Mouse (Mus musculus): ENCODE measurements at regions not wholly inside any gene's neighbourhood (a gene's known extent, or its start where the extent isn't known, plus 50 kb on each side); places are given as distances from the start of the nearest gene placed in this dataset.

DNA sequence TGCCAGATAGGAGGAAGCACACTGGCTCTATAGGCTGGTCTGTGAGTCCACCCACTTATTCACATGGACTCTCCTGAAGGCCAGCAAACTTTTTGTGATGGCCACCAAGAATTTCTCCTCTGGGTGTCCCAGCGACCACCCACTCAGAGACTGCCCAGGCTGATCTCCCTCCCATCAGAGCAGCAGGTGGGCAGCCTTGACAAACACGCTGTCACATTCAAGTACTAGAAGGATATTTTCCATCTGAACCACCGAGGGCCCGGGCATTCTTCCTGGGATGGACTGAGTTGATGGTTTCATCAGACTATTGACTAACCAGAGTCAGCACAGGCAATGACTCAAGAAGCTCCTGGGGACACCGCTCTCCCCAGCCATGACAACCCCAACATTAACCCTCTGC lies 196.5 kb upstream of the Sulf2 start:
- H3K9me3 ChIP-seq (ENCODE audit: control insufficient read depth, insufficient read depth, low read depth, low read length), result no peaks in the 10 kb centered on the region
- in situ Hi-C loops (cut with MboI; ENCODE audit: low sequenced_read_pairs in 2 of 2, unreplicated experiment in 2 of 2), result no loop called here

DNA sequence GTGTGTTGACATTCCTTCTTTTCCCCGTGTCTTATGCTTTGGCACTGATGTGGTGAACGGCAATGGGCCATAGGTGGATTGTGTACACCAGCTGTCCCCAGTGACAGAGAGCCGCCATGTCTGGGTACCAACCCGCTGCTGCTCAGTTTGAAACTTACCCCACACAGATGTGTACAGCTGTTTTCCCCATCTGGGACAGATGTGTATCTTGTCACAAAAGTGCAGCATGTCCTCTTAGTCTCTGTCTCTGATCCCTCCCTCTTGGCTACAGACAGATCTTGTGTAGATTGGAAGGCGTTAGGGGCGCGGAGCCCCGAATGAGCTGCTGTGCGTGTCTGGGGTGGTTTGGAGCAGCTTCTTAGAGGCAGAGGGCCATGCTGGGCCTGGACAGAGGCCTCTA lies 196.1 kb upstream of the Sulf2 start:
- Histone ChIP-seq H3K27ac (ENCODE audit: insufficient read depth, low read depth, low read length, poor library complexity, severe bottlenecking) (no peak overlapping the region; the same call in 1 of the 2 replicates), H3K4me3 (ENCODE audit: insufficient read depth in 1 of 2, low read depth in 1 of 2, low read length in 2 of 2, poor library complexity in 1 of 2, severe bottlenecking in 1 of 2) (no peak overlapping the region; a peak in 1 of 4 replicates), H3K9me3 (ENCODE audit: control insufficient read depth, insufficient read depth, low read depth, low read length) (no peaks in the 10 kb centered on the region), H3K9ac (ENCODE audit: insufficient read depth, low read depth, low read length, poor library complexity, severe bottlenecking) (0 out of 2 replicates have a peak overlapping the region, but pooled peaks have one; percentile 3), H3K4me1 (ENCODE audit: control insufficient read depth in 2 of 2, insufficient read depth in 2 of 2, low read length in 2 of 2, poor library complexity in 1 of 2) (no peaks in the 10 kb centered on the region), H3K36me3 (ENCODE audit: control insufficient read depth, insufficient read depth, low read length, poor library complexity, severe bottlenecking) (no peaks in the 10 kb centered on the region)
- in situ Hi-C loops (cut with MboI; ENCODE audit: low sequenced_read_pairs in 2 of 2, unreplicated experiment in 2 of 2), result no loop called here
- no peak for TF ChIP-seq ZNF384 (IDR thresholded peaks at IDR 0.05; ENCODE audit: low read depth, low read length)
- no peak for TF ChIP-seq HCFC1 (IDR thresholded peaks at IDR 0.05; ENCODE audit: borderline replicate concordance, insufficient read depth, low read length)
- TF ChIP-seq ZC3H11A (IDR thresholded peaks at IDR 0.05; ENCODE audit: borderline replicate concordance, low read depth, low read length), result no peak
- no peak for DNase-seq (ENCODE audit: low read depth, low spot score)

More for the DNA sequence above, 196.5 kb upstream of the Sulf2 start:
- Histone ChIP-seq H3K9ac (ENCODE audit: insufficient read depth, low read depth, low read length, poor library complexity, severe bottlenecking) (no peak overlapping the region), H3K4me1 (ENCODE audit: control insufficient read depth in 2 of 2, insufficient read depth in 2 of 2, low read length in 2 of 2, poor library complexity in 1 of 2) (no peaks in the 10 kb centered on the region), H3K36me3 (ENCODE audit: control insufficient read depth, insufficient read depth, low read length, poor library complexity, severe bottlenecking) (no peaks in the 10 kb centered on the region), H3K27ac (ENCODE audit: insufficient read depth, low read depth, low read length, poor library complexity, severe bottlenecking) (no peak overlapping the region; the same call in 1 of the 2 replicates), H3K4me3 (ENCODE audit: insufficient read depth in 1 of 2, low read depth in 1 of 2, low read length in 2 of 2, poor library complexity in 1 of 2, severe bottlenecking in 1 of 2) (no peak overlapping the region)
- TF ChIP-seq ZC3H11A (IDR thresholded peaks at IDR 0.05; ENCODE audit: borderline replicate concordance, low read depth, low read length) (no peak), CHD2 (IDR thresholded peaks at IDR 0.05; ENCODE audit: low read depth, low read length) (no peak), ZNF384 (IDR thresholded peaks at IDR 0.05; ENCODE audit: low read depth, low read length) (no peak), MAFK (IDR thresholded peaks at IDR 0.05; ENCODE audit: insufficient read depth, low read depth, low read length) (no peak), HCFC1 (IDR thresholded peaks at IDR 0.05; ENCODE audit: borderline replicate concordance, insufficient read depth, low read length) (no peak)
- DNase-seq (ENCODE audit: low read depth, low spot score), result no peak

DNA sequence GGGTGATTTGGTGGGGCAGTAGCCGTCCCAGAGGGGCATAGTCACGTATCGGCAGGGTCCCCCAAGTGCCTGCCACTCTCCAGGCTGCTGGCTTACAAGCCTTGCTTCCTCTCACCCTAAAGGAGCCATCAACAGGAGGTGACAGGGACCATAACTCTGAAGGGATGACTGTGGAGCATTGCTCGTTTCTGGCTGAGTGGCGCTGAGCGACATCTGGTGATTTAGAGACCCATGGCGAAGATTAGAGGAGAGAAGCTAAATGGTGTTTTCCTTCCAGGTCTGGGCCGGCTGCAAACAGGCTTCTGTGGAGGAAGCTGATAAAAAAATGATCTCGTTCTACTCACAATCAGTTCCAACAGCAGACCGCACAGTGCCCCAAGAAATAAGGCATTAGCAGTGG lies 193.2 kb upstream of the Sulf2 start:
- Histone ChIP-seq H3K36me3 (ENCODE audit: control insufficient read depth, insufficient read depth, low read length, poor library complexity, severe bottlenecking) (no peaks in the 10 kb centered on the region), H3K4me1 (ENCODE audit: control insufficient read depth in 2 of 2, insufficient read depth in 2 of 2, low read length in 2 of 2, poor library complexity in 1 of 2) (no peaks in the 10 kb centered on the region), H3K9me3 (ENCODE audit: control insufficient read depth, insufficient read depth, low read depth, low read length) (no peaks in the 10 kb centered on the region), H3K9ac (ENCODE audit: insufficient read depth, low read depth, low read length, poor library complexity, severe bottlenecking) (no peak overlapping the region), H3K27ac (ENCODE audit: insufficient read depth, low read depth, low read length, poor library complexity, severe bottlenecking) (no peak overlapping the region), H3K4me3 (ENCODE audit: insufficient read depth in 1 of 2, low read depth in 1 of 2, low read length in 2 of 2, poor library complexity in 1 of 2, severe bottlenecking in 1 of 2) (no peak overlapping the region)
- DNase-seq (ENCODE audit: low read depth, low spot score), result no peak
- in situ Hi-C loops (cut with MboI; ENCODE audit: low sequenced_read_pairs in 2 of 2, unreplicated experiment in 2 of 2), result no loop called here
- no peak for TF ChIP-seq CHD2 (IDR thresholded peaks at IDR 0.05; ENCODE audit: low read depth, low read length)
- TF ChIP-seq MAFK (IDR thresholded peaks at IDR 0.05; ENCODE audit: insufficient read depth, low read depth, low read length), result no peak

DNA sequence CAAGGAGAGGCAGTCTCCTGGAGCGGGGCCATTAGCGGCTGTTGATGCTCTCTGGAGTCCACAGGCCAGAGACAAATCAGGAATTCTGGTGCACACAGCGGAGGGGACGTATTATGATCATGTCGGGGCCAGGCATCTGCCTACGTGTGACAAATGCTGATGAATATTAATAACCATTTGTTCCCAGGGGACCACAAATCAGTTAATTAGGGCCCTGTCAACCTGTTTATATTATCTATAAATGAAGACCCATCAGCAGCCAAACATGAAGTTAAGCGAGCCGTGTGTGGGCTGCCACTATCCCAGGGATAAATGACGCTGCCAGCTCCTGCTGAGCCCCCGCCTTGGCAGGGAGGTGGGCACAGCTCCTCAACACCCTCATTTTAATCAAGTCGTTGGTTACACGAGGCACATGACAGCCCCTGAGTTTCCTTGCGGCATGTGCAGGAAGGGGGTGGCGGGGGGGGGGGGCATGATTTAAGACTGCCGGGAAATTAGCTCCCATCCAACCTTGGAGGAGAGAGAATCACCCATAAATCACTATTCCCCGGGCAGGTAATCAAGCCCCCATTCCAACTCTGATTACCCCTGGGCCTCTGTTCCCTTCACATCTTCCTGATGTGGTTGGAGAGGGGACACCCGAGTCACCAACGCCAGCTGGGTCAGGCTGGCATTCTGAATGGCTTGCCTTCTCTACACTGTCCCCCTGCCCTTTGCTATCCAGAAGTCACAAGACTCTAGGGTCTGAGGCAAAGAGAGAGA lies 191.1 kb upstream of the Sulf2 start:
- Histone ChIP-seq H3K9ac (ENCODE audit: insufficient read depth, low read depth, low read length, poor library complexity, severe bottlenecking) (no peak overlapping the region), H3K4me1 (ENCODE audit: control insufficient read depth in 2 of 2, insufficient read depth in 2 of 2, low read length in 2 of 2, poor library complexity in 1 of 2) (no peaks in the 10 kb centered on the region), H3K27ac (ENCODE audit: insufficient read depth, low read depth, low read length, poor library complexity, severe bottlenecking) (no peak overlapping the region), H3K4me3 (ENCODE audit: insufficient read depth in 1 of 2, low read depth in 1 of 2, low read length in 2 of 2, poor library complexity in 1 of 2, severe bottlenecking in 1 of 2) (no peak overlapping the region), H3K36me3 (ENCODE audit: control insufficient read depth, insufficient read depth, low read length, poor library complexity, severe bottlenecking) (no peaks in the 10 kb centered on the region), H3K9me3 (ENCODE audit: control insufficient read depth, insufficient read depth, low read depth, low read length) (no peaks in the 10 kb centered on the region)
- TF ChIP-seq ZNF384 (IDR thresholded peaks at IDR 0.05; ENCODE audit: low read depth, low read length), result no peak
- no peak for TF ChIP-seq HCFC1 (IDR thresholded peaks at IDR 0.05; ENCODE audit: borderline replicate concordance, insufficient read depth, low read length)
- TF ChIP-seq MAFK (IDR thresholded peaks at IDR 0.05; ENCODE audit: insufficient read depth, low read depth, low read length), result no peak
- no peak for TF ChIP-seq CHD2 (IDR thresholded peaks at IDR 0.05; ENCODE audit: low read depth, low read length)
- no peak for TF ChIP-seq ZC3H11A (IDR thresholded peaks at IDR 0.05; ENCODE audit: borderline replicate concordance, low read depth, low read length)
- no peak for DNase-seq (ENCODE audit: low read depth, low spot score)
- in situ Hi-C loops (cut with MboI; ENCODE audit: low sequenced_read_pairs in 2 of 2, unreplicated experiment in 2 of 2), result no loop called here
